In the genomic region with DNA sequence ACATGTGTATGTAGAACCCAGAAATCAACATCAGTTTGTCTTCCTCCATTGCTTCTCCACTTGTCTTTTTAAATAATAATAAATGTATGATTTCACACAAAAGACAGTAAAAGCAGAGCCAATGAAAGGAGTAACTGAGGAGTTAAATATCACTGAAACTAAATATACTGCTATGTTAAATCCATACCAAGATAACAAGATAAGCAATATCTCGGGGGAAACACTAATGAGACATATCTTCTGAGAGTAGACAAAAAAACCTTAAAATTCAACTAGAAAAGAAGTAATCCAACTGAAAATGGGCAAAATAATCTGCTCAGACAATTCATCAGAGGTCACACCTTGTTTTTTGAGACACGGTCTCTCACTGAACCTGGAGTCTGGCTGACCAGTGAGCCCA, we compare ENCODE assay signal across 17 mouse cellular contexts. TPM values are rescaled to one million over a fixed set of nuclear protein-coding genes. Genes with fewer than 3 reads are reported as not detected.
DNase-seq lines count a peak whose midpoint lies in the region; TF ChIP-seq lines count a peak whose summit lies in the region.
"Had no signal": no experiment of that assay in that cellular context is flagged by ENCODE, and none has a peak within 500 bp of the region (broad histone marks: within the 10 kb centered on the region; RNA-seq: fewer than 3 reads in every experiment).

No protein-coding gene starts in this region.

- peaks cover 19 to 22% of the 10 kb centered on the region in 2 experiments for H3K4me1 ChIP-seq in MEL (ENCODE audit: control insufficient read depth in 1 of 2, insufficient read depth in 2 of 2, low read length in 2 of 2)

- DNase-seq in MEL (ENCODE audit: low read depth, low spot score), result no peak
- no peak for DNase-seq in right cerebral cortex, adult 18-20 months
- DNase-seq: adrenal gland, adult 2 months; adrenal gland, adult 8-10 months; adrenal gland, postnatal 10 days; adrenal gland, postnatal 14 days; adrenal gland, postnatal 25 days; adrenal gland, postnatal 36 days; B cell, adult 2 months; cerebellum, adult 11 months; cerebellum, adult 11-12 months; cerebellum, adult 18-20 months; cerebellum, adult 2 months; cerebellum, adult 8-10 months had no signal

- TF ChIP-seq CTCF in MEL (IDR thresholded peaks at IDR 0.05 in 2 of 3, conservative IDR thresholded peaks at IDR 0.05 in 1 of 3; ENCODE audit: control insufficient read depth in 1 of 3, insufficient read depth in 1 of 3, low read depth in 2 of 3, low read length in 3 of 3, poor library complexity in 1 of 3, severe bottlenecking in 1 of 3), result no peak

- peak; percentile 48 to 52; a peak in 2 of 4 replicates for TF ChIP-seq EP300 in MEL (IDR thresholded peaks at IDR 0.05; ENCODE audit: low read depth in 1 of 2, low read length in 2 of 2)

- H3K9me3 ChIP-seq in MEL (replicated peaks; ENCODE audit: insufficient read depth, low read length), result no peaks in the 10 kb centered on the region
- H3K9me3 ChIP-seq: G1E had no signal

- peak overlapping the region; percentile 31 for H3K27ac ChIP-seq in MEL (ENCODE audit: control insufficient read depth, low read depth, low read length)

- no peak overlapping the region for H3K9ac ChIP-seq in MEL (ENCODE audit: control insufficient read depth, low read depth, low read length, poor library complexity, severe bottlenecking)

- no peak for TF ChIP-seq POLR2A in MEL (IDR thresholded peaks at IDR 0.05; ENCODE audit: control insufficient read depth in 1 of 2, insufficient read depth in 1 of 2, low read depth in 1 of 2, low read length in 2 of 2, poor library complexity in 1 of 2)

- peaks cover 13% of the 10 kb centered on the region; the same call in 1 of the 2 replicates for H3K79me2 ChIP-seq in MEL (ENCODE audit: control insufficient read depth, insufficient read depth, low read length, poor library complexity)

- TF ChIP-seq RAD21 in MEL (IDR thresholded peaks at IDR 0.05; ENCODE audit: low read depth, low read length), result no peak

- no peaks in the 10 kb centered on the region for H3K27me3 ChIP-seq in MEL (ENCODE audit: control insufficient read depth in 1 of 2, insufficient read depth in 2 of 2, low read length in 2 of 2)
- H3K27me3 ChIP-seq: CH12.LX, Patski had no signal

- peaks cover 0 to 35% of the 10 kb centered on the region in 2 experiments; a peak in 2 of 4 replicates for H3K36me3 ChIP-seq in MEL (ENCODE audit: control insufficient read depth in 1 of 2, insufficient read depth in 2 of 2, low read length in 2 of 2)

- H3K4me3 ChIP-seq in MEL (ENCODE audit: control insufficient read depth in 1 of 2, insufficient read depth in 1 of 2, low read depth in 2 of 2, low read length in 2 of 2), result no peak overlapping the region

TF ChIP-seq in MEL, 35 proteins besides CTCF, POLR2A, EP300 and RAD21:
- TF ChIP-seq CHD2 (IDR thresholded peaks at IDR 0.05; ENCODE audit: low read length) (no peak), ETS1 (IDR thresholded peaks at IDR 0.05; ENCODE audit: low read depth, low read length) (no peak), ZKSCAN1 (IDR thresholded peaks at IDR 0.05; ENCODE audit: low read depth, low read length) (no peak), POLR2AphosphoS5 (IDR thresholded peaks at IDR 0.05; ENCODE audit: borderline replicate concordance, low read depth, low read length) (no peak), RCOR1 (IDR thresholded peaks at IDR 0.05; ENCODE audit: low read depth, low read length) (peak; percentile 62; the same call in 1 of the 2 replicates), MYC (IDR thresholded peaks at IDR 0.05; ENCODE audit: low read depth, low read length) (no peak), TAL1 (IDR thresholded peaks at IDR 0.05; ENCODE audit: low read length) (no peak), TCF12 (IDR thresholded peaks at IDR 0.05; ENCODE audit: low read depth, low read length) (peak; percentile 34; the same call in 1 of the 2 replicates), SIN3A (IDR thresholded peaks at IDR 0.05; ENCODE audit: low read length) (0 out of 2 replicates have a peak, but pooled peaks have one; percentile 13), MYB (IDR thresholded peaks at IDR 0.05; ENCODE audit: low read depth, low read length) (no peak), ZC3H11A (IDR thresholded peaks at IDR 0.05; ENCODE audit: low read depth, low read length) (no peak), HCFC1 (IDR thresholded peaks at IDR 0.05; ENCODE audit: low read depth, low read length) (no peak), NELFE (IDR thresholded peaks at IDR 0.05; ENCODE audit: low read depth, low read length) (no peak), MEF2A (IDR thresholded peaks at IDR 0.05; ENCODE audit: extremely low read depth, insufficient replicate concordance, low read depth, low read length, poor library complexity, severe bottlenecking) (no peak), SMC3 (IDR thresholded peaks at IDR 0.05; ENCODE audit: low read depth, low read length) (no peak), NRF1 (IDR thresholded peaks at IDR 0.05; ENCODE audit: insufficient read depth, low read depth, low read length, poor library complexity, severe bottlenecking) (no peak), CHD1 (IDR thresholded peaks at IDR 0.05; ENCODE audit: low read depth, low read length) (no peak), UBTF (IDR thresholded peaks at IDR 0.05; ENCODE audit: borderline replicate concordance, insufficient read depth, low read depth, low read length) (no peak), GATA1 (IDR thresholded peaks at IDR 0.05; ENCODE audit: low read depth, low read length) (peak; percentile 66; the same call in 1 of the 2 replicates), USF2 (IDR thresholded peaks at IDR 0.05; ENCODE audit: borderline replicate concordance in 1 of 2, insufficient read depth in 1 of 2, low read depth in 1 of 2, low read length in 2 of 2) (no peak), MXI1 (IDR thresholded peaks at IDR 0.05; ENCODE audit: low read depth, low read length) (no peak), POLR2AphosphoS2 (IDR thresholded peaks at IDR 0.05; ENCODE audit: low read length) (no peak), USF1 (IDR thresholded peaks at IDR 0.05; ENCODE audit: low read depth, low read length) (no peak)

RNA-seq across cellular contexts. Expression of a gene that starts 7.9 kb away (rescaled TPM):
- total RNA-seq in MEL (2012; rRNA removed), result 2.8 and 4.1 TPM in 2 replicates
- polyA plus RNA-seq in MEL (2012; ENCODE audit: insufficient read depth in 1 of 2, insufficient read length in 2 of 2, low read depth in 1 of 2, low replicate concordance in 2 of 2, missing spikeins in 1 of 2), result 10 to 100 TPM in 1 of 2 experiments, not detected in 1; 11.7 TPM

RNA-seq across cellular contexts. Expression of a gene that starts 8.5 kb away (rescaled TPM):
- 12.5 and 12.6 TPM in 2 replicates for total RNA-seq in MEL (2012; rRNA removed)
- polyA plus RNA-seq in MEL (2012; ENCODE audit: insufficient read depth in 1 of 2, insufficient read length in 2 of 2, low read depth in 1 of 2, low replicate concordance in 2 of 2, missing spikeins in 1 of 2), result 10 to 100 TPM in 1 of 2 experiments, not detected in 1; 23.6 TPM
